Mouse (Mus musculus) left cerebral cortex, adult 2 months (tissue): ENCODE measurements around the gene Igsf21. TPM values are rescaled to one million over a fixed set of nuclear protein-coding genes. Genes with fewer than 3 reads are reported as not detected.

Experiments used
- DNase-seq, 2 experiments: peaks; one replicate each; pipeline ENCODE4 v3.0.0; 2021 to 2022; ENCODE audit warnings: low spot score in 2 of 2, mixed read lengths in 1 of 2; ENCODE audit errors: extremely low spot score in 1 of 2
- H3K27ac ChIP-seq: fragments of 200-600 bp; 2 replicates; pipeline ENCODE4 v1.8.1; 2022
- H3K4me3 ChIP-seq: fragments of 200-600 bp; 2 replicates; pipeline ENCODE4 v1.8.1; 2022
- CTCF ChIP-seq: fragments of 200-600 bp; IDR thresholded peaks from 2 replicates; pipeline ENCODE4 v1.8.1; 2022; ENCODE audit warnings: antibody characterized with exemption, mild to moderate bottlenecking, moderate library complexity
- intact Hi-C: fragments of 180-260 bp; cut with DNase I; formaldehyde crosslinking; loops from one replicate; pipeline ENCODE4 v1.15.1; 2025
- total RNA-seq, 2 experiments: library from RNA; stranded (reverse); gene quantifications; 2 replicates each; pipeline ENCODE4 v1.2.3; 2021

Gene Igsf21
- total RNA-seq, 2 experiments from 2014 or later: 68.8 to 75.2 TPM

DNA sequence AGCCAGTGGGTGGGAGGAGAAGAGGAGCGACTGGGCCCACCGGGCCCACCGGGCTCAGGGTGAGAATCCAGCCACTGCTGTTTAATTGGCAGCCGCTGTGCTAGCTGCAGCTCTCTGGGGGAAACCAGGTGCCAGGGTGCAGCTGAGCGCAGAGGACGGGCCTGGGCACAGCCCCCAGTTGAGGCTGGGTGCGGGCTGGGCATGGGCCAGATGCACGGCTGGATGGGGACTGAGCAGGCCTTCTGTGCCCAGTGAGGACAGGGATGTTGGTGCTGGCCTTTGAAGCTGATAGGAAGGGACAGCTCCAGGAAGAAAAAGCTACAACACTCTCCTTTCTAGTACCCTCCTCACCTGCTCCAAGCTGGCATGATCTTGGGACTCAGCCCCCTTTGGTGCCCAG, 30.5 kb downstream of the Igsf21 start:
- intact Hi-C loops: no loop called here
- no peak; the same call in 1 of the 2 replicates for TF ChIP-seq CTCF
- H3K4me3 ChIP-seq: no peak overlapping the region
- no peak overlapping the region for H3K27ac ChIP-seq
- DNase-seq: no peak

DNA sequence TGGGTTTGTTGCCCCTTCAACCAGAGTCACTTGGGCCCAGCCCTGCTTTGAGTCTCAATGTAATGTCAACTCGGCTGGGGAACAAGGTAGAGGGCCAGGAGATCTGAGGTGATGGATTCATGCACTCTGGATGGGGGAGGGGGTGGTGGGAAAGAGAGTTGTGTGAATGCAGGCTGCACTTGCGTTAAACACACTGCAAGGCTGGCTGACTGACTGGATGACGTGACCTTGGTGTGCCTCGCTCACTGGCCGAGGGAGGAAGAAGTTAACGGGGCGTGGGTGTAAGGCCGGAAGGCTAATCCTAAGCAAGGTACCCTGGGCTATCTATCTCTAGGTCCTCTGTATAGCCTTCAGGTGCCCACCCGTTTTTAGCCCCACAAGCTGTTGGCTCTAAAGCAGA, 31.4 kb downstream of the Igsf21 start:
- no peak overlapping the region for H3K27ac ChIP-seq
- no peak for DNase-seq
- H3K4me3 ChIP-seq: no peak overlapping the region
- intact Hi-C loops: no loop called here
- no peak for TF ChIP-seq CTCF

DNA sequence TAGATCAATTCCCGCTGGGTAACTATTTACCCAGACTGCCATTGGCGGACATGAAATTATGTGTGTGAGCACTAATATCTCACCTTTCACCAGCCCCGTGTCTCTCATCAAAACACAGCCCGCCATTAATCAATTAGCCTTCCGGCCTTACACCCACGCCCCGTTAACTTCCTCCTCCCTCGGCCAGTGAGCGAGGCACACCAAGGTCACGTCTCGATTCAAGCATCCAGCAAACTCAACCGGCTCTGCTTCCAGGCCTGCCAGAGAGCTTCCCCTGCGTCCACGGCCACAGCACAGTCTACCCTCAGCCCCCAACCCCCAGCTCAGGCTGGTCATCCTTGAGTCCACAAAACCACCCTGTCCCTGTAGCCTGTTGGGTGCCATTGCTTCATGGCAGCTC, 32.2 kb downstream of the Igsf21 start:
- intact Hi-C loops: no loop called here
- no peak overlapping the region for H3K27ac ChIP-seq
- no peak for DNase-seq
- no peak for TF ChIP-seq CTCF
- no peak overlapping the region for H3K4me3 ChIP-seq

DNA sequence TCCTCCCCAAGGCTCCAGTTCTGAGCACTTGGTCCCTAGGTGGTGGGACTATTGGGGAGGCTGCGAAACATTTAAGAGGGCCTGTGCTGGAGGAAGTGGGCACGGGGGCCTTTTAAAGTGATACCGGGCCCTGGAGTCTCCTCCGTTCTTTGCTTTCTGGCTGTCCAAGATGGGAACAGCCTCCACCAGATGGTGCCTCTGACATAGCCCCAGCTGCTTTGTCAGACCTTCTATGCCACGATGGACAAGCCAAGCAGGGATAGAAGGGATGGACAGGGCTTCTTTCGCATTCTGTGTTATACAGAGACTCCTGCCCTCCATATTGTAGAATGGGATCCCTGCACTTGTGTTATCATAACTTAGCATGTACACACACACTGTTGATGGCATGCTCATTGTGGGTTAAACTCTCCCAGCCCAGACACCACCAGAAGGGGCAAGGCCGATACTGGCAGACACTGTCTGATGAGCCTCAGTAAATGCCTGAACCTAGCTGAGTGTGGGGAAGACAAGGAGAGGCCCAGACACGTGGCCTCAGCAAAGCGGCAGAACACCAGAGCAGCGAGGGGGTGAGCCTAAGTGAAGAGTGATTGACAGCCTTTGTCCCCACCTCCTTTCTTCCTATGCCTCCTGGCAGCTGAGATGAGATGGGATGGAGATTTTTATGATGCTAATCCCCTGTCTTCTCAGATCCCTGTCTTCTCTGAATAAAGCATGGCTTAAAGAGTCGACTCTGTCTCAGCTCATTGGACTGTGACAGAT, 36.3 kb downstream of the Igsf21 start:
- intact Hi-C loops: no loop called here
- no peak overlapping the region for H3K27ac ChIP-seq
- TF ChIP-seq CTCF: no peak

DNA sequence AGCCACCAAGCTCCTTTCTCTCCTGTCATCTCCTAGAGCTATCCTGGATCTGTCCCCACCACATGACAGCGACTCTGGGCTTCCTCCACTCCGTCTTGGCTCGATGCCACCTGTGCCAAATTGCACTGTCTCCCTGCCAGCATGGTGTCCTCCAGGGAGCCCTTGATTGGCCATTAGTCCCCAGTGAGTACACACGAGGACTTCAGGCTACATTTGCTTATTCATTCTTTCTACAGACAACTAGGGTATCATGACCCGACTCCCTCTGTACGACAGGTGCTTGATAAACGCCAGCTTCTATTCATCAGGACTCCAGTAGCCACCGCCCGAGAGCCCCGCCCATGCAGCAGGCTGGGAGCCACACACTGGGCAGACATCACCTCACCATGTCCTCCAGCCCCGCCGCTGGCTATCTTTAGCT, 40.8 kb downstream of the Igsf21 start:
- peak overlapping the region; percentile 8; the same call in 1 of the 2 replicates for H3K27ac ChIP-seq

More for the DNA sequence above, 36.3 kb downstream of the Igsf21 start:
- DNase-seq: no peak
- H3K4me3 ChIP-seq: no peak overlapping the region

DNA sequence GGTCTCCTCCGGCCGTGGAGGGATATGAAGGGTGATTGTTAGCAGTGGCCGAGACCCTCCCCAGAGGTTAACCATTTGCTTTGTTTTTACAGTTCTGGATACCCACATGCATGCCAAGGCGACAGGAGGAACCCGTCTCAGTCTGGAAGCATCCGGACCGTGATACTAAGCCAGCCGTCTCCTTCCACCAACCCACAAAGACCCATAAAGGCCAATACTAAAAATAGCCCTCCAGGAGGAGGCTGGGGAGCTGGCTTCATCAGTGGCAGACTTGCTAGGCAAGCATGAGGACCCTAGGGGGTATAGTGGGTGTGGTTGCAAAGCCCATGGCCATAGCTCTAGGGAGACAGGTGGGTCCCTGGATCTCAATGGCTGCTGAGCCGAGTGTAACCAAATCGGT, 41.8 kb downstream of the Igsf21 start:
- H3K27ac ChIP-seq: no peak overlapping the region
- TF ChIP-seq CTCF: no peak
- no peak overlapping the region for H3K4me3 ChIP-seq
- no peak for DNase-seq
- intact Hi-C loops: no loop called here

More for the DNA sequence above, 40.8 kb downstream of the Igsf21 start:
- intact Hi-C loops: no loop called here
- no peak for TF ChIP-seq CTCF
- no peak overlapping the region for H3K4me3 ChIP-seq
- peak; percentile 53 to 59 for DNase-seq

DNA sequence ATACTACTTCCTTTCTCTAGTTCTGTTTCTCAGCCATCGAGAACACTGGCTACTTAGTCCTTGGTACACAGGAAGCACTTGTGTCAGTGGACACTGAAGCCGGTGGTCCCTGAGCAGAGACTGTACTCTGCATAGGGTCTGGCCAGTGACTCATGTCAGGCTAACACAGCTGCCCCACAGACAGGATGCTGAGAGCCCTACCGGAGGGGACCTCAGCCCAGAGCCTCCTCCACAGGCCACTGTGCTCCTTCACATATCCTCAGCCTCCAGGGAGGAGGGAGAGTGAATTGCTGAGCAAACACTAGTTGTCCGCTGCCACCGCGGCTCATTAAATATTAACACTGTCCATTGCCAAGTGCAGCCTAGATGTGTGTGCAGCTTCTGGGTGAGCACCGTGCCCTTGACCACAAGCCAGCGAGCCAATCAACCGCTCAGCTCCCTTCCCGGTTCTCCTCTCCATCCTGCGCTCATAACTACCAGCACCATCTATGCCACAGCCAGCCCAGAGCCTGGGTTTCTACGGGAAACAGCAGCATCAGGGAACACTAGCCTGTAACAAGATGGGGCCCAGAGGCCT, 42.8 kb downstream of the Igsf21 start:
- no peak overlapping the region for H3K4me3 ChIP-seq
- TF ChIP-seq CTCF: no peak
- no peak for DNase-seq
- H3K27ac ChIP-seq: no peak overlapping the region
- intact Hi-C loops: no loop called here

DNA sequence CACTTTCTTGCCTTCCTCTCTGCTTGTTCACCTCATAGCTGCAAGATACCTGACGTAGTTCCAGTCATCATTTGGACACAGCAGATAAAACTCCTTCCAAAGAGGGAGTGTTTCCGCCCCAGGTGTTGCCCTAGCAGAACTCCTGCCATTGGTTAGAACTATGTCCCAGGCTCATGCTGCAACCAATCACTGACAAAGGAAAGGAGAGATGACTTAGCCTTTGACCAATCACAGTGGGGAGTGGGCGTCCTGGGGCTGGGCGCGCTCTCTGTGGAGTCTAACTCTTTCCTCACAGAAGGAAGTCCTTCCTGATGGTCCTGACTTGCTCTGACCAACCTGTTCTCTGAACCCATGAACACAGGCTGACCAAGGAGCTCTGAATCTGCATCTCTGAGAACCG, 44.4 kb downstream of the Igsf21 start:
- Histone ChIP-seq H3K27ac (no peak overlapping the region), H3K4me3 (no peak overlapping the region)
- no peak for DNase-seq
- intact Hi-C loops: no loop called here
- TF ChIP-seq CTCF: no peak

DNA sequence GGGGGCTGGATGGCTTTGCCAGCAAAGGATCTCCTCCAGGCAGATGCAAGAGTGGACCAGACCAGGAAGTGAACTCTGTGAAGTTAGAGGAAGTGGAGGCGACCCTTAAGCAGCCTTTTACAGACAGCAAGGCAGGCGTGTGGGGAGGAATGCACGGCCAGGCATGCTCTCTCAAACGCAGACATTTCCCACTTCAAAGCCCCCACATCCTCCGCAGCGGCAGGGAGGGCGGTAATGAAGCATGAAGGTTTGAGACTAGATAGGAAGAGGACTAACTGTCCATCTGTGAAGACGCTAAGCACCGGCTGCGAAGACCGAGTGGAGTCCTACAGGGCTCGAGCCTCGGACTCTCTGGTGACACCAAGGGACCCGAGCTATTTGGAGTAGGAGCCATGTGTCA, 46.3 kb downstream of the Igsf21 start:
- intact Hi-C loops: no loop called here
- Histone ChIP-seq H3K4me3 (no peak overlapping the region), H3K27ac (no peak overlapping the region)
- TF ChIP-seq CTCF: no peak
- DNase-seq: no peak

DNA sequence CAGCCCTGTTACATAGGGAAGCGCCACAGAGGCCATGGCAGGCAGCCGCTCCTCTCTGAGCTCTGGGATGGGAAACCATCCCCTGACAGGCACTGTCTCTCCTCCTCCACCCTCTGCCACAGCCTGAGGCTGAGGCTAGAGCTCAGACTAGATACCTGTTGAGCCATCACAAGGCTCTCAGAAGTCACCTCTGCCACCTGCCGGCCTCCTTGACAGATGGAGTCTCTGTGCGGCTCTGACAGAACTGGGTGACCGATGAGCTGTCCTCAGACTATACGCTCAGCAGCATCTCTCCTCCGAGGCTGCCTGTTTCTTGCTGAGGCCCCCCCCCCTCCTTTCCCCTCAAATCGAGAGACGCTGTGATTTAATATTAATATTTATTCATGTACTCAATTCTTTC, 49.9 kb downstream of the Igsf21 start:
- no peak for TF ChIP-seq CTCF
- no peak overlapping the region for H3K27ac ChIP-seq
- intact Hi-C loops: no loop called here
- no peak for DNase-seq
- no peak overlapping the region for H3K4me3 ChIP-seq

DNA sequence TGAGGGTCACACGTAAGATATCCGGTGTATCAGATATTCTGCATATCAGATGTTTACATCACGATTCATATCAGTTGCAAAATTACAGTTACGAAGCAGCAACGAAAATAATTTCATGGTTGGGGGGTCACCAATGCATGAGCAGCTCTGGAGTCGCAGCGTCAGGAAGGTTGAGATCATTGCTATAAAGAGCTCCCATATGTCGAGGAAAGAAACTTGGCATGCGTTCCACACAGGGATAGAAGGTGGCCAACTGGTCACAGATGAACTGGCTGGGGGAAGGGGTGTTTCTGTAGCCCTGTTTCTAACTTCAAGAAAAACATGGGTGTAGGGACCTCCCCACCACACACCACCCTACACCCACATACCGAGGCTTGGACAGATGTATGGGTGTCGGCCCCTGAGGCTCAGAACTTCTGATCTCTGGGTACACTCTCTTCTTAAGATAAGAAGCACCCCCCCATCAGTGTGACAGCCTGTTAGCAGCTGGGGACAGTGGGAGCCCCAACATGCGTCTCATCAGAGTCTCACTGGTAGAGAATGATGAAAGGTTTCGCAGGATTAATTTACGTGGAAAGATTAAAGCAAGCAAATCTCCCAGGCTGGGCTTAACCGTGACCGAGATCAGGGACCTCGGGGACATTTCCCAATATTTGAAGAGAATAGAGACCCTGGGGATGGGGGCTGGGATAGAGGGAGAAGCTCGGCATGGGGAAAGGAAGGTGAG, 54.1 kb downstream of the Igsf21 start:
- Histone ChIP-seq H3K4me3 (no peak overlapping the region), H3K27ac (no peak overlapping the region)
- no peak for TF ChIP-seq CTCF
- no peak for DNase-seq
- intact Hi-C loops: no loop called here

DNA sequence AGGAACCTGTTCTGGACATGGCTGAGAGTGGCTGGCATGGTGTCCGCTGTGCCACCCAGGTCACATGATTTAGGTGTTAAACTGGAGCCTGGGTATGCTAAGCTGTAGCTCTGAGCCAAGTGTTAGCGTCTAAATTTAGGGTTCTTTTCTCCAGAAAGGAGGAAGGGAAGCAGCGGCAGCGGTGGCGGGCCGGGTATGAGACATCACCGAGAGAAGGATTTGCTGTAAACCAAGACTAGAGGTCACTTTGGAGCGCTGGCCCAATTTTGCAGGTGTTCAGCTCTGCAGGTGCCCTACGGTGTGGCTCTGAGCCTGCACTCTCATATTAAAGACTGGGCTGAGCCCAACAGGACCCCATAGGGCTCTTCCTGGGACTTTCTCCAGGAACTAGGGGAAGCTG, 57.0 kb downstream of the Igsf21 start:
- no peak for TF ChIP-seq CTCF
- intact Hi-C loops: no loop called here
- DNase-seq: peak; percentile 46 to 57
- peak overlapping the region; percentile 61 for H3K27ac ChIP-seq
- no peak overlapping the region for H3K4me3 ChIP-seq

DNA sequence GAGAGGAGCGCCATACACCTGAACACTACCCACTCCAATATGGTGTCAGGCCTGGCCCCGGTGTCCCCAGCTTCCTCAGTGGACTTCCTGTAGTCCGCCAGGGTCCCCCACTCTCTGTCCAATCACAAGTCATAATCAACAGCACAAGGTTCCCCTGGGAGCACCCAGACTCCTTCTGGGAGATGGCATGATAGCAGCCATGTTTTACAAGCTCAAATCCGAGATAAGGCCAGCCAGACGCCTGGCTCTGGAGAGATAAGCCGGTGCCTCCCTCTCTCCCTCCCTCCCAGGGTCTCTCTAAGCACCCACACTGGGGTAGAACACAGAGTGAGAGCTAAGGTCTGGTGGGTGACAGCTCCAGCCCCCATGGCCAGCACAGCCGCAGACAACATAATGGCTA, 58.0 kb downstream of the Igsf21 start:
- intact Hi-C loops: no loop called here

More for the DNA sequence above, 58.0 kb downstream of the Igsf21 start:
- no peak overlapping the region for H3K27ac ChIP-seq
- H3K4me3 ChIP-seq: no peak overlapping the region
- no peak for DNase-seq
- no peak for TF ChIP-seq CTCF
